Mouse (Mus musculus): ENCODE measurements at regions not wholly inside any gene's neighbourhood (a gene's known extent, or its start where the extent isn't known, plus 50 kb on each side); places are given as distances from the start of the nearest gene placed in this dataset.

- WGBS: 82% methylated on average over 3 of the region's 3 CpGs
- Histone ChIP-seq H3K27ac (replicated peaks; ENCODE audit: insufficient read depth, low read depth, low read length) (no peak overlapping the region), H3K27me3 (ENCODE audit: control insufficient read depth, insufficient read depth, low read length) (no peaks in the 10 kb centered on the region), H3K36me3 (ENCODE audit: control insufficient read depth, insufficient read depth, low read length) (no peaks in the 10 kb centered on the region), H3K79me2 (ENCODE audit: control insufficient read depth, insufficient read depth, low read length) (no peaks in the 10 kb centered on the region), H3K4me3 (ENCODE audit: insufficient read depth, low read depth, low read length) (no peak overlapping the region), H3K9ac (ENCODE audit: low read depth, low read length) (no peak overlapping the region), H3K4me1 (ENCODE audit: control insufficient read depth, insufficient read depth, low read length) (no peaks in the 10 kb centered on the region; the same call in 1 of the 2 replicates)
- no peak for TF ChIP-seq POLR2A (IDR thresholded peaks at IDR 0.05; ENCODE audit: extremely low read depth, insufficient read depth, low read length)
- no peak for TF ChIP-seq CTCF (IDR thresholded peaks at IDR 0.05; ENCODE audit: low read depth, low read length)
- no peak for DNase-seq (ENCODE audit: extremely low read depth, low read depth, low spot score)
Observed at GRCm38 (mm10) chr13:97573601-97574000, 186.8 kb downstream of the Gm10260 start.

GRCm38 (mm10) chr13:97572352-97572751 lies 188.1 kb downstream of the Gm10260 start:
- Histone ChIP-seq H3K4me1 (ENCODE audit: control insufficient read depth, insufficient read depth, low read length) (no peaks in the 10 kb centered on the region; the same call in 1 of the 2 replicates), H3K9ac (ENCODE audit: low read depth, low read length) (no peak overlapping the region), H3K27ac (replicated peaks; ENCODE audit: insufficient read depth, low read depth, low read length) (no peak overlapping the region), H3K27me3 (ENCODE audit: control insufficient read depth, insufficient read depth, low read length) (no peaks in the 10 kb centered on the region), H3K36me3 (ENCODE audit: control insufficient read depth, insufficient read depth, low read length) (no peaks in the 10 kb centered on the region), H3K79me2 (ENCODE audit: control insufficient read depth, insufficient read depth, low read length) (no peaks in the 10 kb centered on the region), H3K4me3 (ENCODE audit: insufficient read depth, low read depth, low read length) (no peak overlapping the region)
- TF ChIP-seq CTCF (IDR thresholded peaks at IDR 0.05; ENCODE audit: low read depth, low read length) (no peak), POLR2A (IDR thresholded peaks at IDR 0.05; ENCODE audit: extremely low read depth, insufficient read depth, low read length) (no peak)
- no peak for DNase-seq (ENCODE audit: extremely low read depth, low read depth, low spot score)
- WGBS: 86% methylated on average over 3 of the region's 3 CpGs

GRCm38 (mm10) chr13:97570009-97570408 lies 190.4 kb downstream of the Gm10260 start:
- TF ChIP-seq CTCF (IDR thresholded peaks at IDR 0.05; ENCODE audit: low read depth, low read length) (no peak), POLR2A (IDR thresholded peaks at IDR 0.05; ENCODE audit: extremely low read depth, insufficient read depth, low read length) (no peak)

GRCm38 (mm10) chr13:97567632-97568031 lies 192.8 kb downstream of the Gm10260 start:
- no peak for DNase-seq (ENCODE audit: extremely low read depth, low read depth, low spot score)
- H3K79me2 ChIP-seq (ENCODE audit: control insufficient read depth, insufficient read depth, low read length): no peaks in the 10 kb centered on the region
- TF ChIP-seq POLR2A (IDR thresholded peaks at IDR 0.05; ENCODE audit: extremely low read depth, insufficient read depth, low read length) (no peak), CTCF (IDR thresholded peaks at IDR 0.05; ENCODE audit: low read depth, low read length) (no peak)
- no peak overlapping the region for H3K27ac ChIP-seq (replicated peaks; ENCODE audit: insufficient read depth, low read depth, low read length)
- H3K9ac ChIP-seq (ENCODE audit: low read depth, low read length): no peak overlapping the region
- WGBS: 84% methylated on average over 3 of the region's 3 CpGs
- H3K4me3 ChIP-seq (ENCODE audit: insufficient read depth, low read depth, low read length): no peak overlapping the region
- no peaks in the 10 kb centered on the region for H3K36me3 ChIP-seq (ENCODE audit: control insufficient read depth, insufficient read depth, low read length)
- no peaks in the 10 kb centered on the region for H3K27me3 ChIP-seq (ENCODE audit: control insufficient read depth, insufficient read depth, low read length)
- H3K4me1 ChIP-seq (ENCODE audit: control insufficient read depth, insufficient read depth, low read length): no peaks in the 10 kb centered on the region; the same call in 1 of the 2 replicates

More at GRCm38 (mm10) chr13:97570009-97570408, 190.4 kb downstream of the Gm10260 start:
- H3K4me3 ChIP-seq (ENCODE audit: insufficient read depth, low read depth, low read length): no peak overlapping the region
- no peak overlapping the region for H3K9ac ChIP-seq (ENCODE audit: low read depth, low read length)
- H3K27ac ChIP-seq (replicated peaks; ENCODE audit: insufficient read depth, low read depth, low read length): no peak overlapping the region
- H3K27me3 ChIP-seq (ENCODE audit: control insufficient read depth, insufficient read depth, low read length): no peaks in the 10 kb centered on the region
- 55% methylated on average over 1 of the region's 1 CpGs for WGBS
- no peaks in the 10 kb centered on the region for H3K36me3 ChIP-seq (ENCODE audit: control insufficient read depth, insufficient read depth, low read length)
- H3K4me1 ChIP-seq (ENCODE audit: control insufficient read depth, insufficient read depth, low read length): no peaks in the 10 kb centered on the region; the same call in 1 of the 2 replicates
- DNase-seq (ENCODE audit: extremely low read depth, low read depth, low spot score): no peak
- no peaks in the 10 kb centered on the region for H3K79me2 ChIP-seq (ENCODE audit: control insufficient read depth, insufficient read depth, low read length)

GRCm38 (mm10) chr13:97566071-97566470 lies 194.4 kb downstream of the Gm10260 start:
- Histone ChIP-seq H3K36me3 (ENCODE audit: control insufficient read depth, insufficient read depth, low read length) (no peaks in the 10 kb centered on the region), H3K9ac (ENCODE audit: low read depth, low read length) (no peak overlapping the region), H3K27ac (replicated peaks; ENCODE audit: insufficient read depth, low read depth, low read length) (no peak overlapping the region), H3K27me3 (ENCODE audit: control insufficient read depth, insufficient read depth, low read length) (no peaks in the 10 kb centered on the region), H3K4me1 (ENCODE audit: control insufficient read depth, insufficient read depth, low read length) (no peaks in the 10 kb centered on the region; the same call in 1 of the 2 replicates), H3K79me2 (ENCODE audit: control insufficient read depth, insufficient read depth, low read length) (no peaks in the 10 kb centered on the region), H3K4me3 (ENCODE audit: insufficient read depth, low read depth, low read length) (no peak overlapping the region)
- WGBS: 91% methylated on average over 7 of the region's 7 CpGs
- DNase-seq (ENCODE audit: extremely low read depth, low read depth, low spot score): no peak
- TF ChIP-seq CTCF (IDR thresholded peaks at IDR 0.05; ENCODE audit: low read depth, low read length) (no peak), POLR2A (IDR thresholded peaks at IDR 0.05; ENCODE audit: extremely low read depth, insufficient read depth, low read length) (no peak)

GRCm38 (mm10) chr13:97562241-97562640 lies 198.2 kb downstream of the Gm10260 start:
- DNase-seq (ENCODE audit: extremely low read depth, low read depth, low spot score): no peak
- TF ChIP-seq POLR2A (IDR thresholded peaks at IDR 0.05; ENCODE audit: extremely low read depth, insufficient read depth, low read length) (no peak), CTCF (IDR thresholded peaks at IDR 0.05; ENCODE audit: low read depth, low read length) (no peak)
- H3K79me2 ChIP-seq (ENCODE audit: control insufficient read depth, insufficient read depth, low read length): no peaks in the 10 kb centered on the region
- no peak overlapping the region for H3K9ac ChIP-seq (ENCODE audit: low read depth, low read length)
- H3K36me3 ChIP-seq (ENCODE audit: control insufficient read depth, insufficient read depth, low read length): no peaks in the 10 kb centered on the region
- WGBS: 96% methylated on average over 6 of the region's 6 CpGs
- H3K4me1 ChIP-seq (ENCODE audit: control insufficient read depth, insufficient read depth, low read length): 0 out of 2 replicates have a peak, but pooled peaks cover 3% of the 10 kb centered on the region
- no peak overlapping the region for H3K27ac ChIP-seq (replicated peaks; ENCODE audit: insufficient read depth, low read depth, low read length)
- no peak overlapping the region for H3K4me3 ChIP-seq (ENCODE audit: insufficient read depth, low read depth, low read length)
- no peaks in the 10 kb centered on the region for H3K27me3 ChIP-seq (ENCODE audit: control insufficient read depth, insufficient read depth, low read length)

All from liver, adult 2 months (tissue).